Mouse (Mus musculus) embryo, embryonic 11.5 days (tissue): ENCODE data around the gene Kat5.
A peak's percentile ranks its signal among the peaks of the same experiment; 100 is the strongest.

Source experiments
- DNase-seq: peaks from one replicate; pipeline ENCODE4 v3.0.0-alpha.2; 2012; ENCODE audit warnings: low read depth, low spot score

The Kat5 gene

DNA sequence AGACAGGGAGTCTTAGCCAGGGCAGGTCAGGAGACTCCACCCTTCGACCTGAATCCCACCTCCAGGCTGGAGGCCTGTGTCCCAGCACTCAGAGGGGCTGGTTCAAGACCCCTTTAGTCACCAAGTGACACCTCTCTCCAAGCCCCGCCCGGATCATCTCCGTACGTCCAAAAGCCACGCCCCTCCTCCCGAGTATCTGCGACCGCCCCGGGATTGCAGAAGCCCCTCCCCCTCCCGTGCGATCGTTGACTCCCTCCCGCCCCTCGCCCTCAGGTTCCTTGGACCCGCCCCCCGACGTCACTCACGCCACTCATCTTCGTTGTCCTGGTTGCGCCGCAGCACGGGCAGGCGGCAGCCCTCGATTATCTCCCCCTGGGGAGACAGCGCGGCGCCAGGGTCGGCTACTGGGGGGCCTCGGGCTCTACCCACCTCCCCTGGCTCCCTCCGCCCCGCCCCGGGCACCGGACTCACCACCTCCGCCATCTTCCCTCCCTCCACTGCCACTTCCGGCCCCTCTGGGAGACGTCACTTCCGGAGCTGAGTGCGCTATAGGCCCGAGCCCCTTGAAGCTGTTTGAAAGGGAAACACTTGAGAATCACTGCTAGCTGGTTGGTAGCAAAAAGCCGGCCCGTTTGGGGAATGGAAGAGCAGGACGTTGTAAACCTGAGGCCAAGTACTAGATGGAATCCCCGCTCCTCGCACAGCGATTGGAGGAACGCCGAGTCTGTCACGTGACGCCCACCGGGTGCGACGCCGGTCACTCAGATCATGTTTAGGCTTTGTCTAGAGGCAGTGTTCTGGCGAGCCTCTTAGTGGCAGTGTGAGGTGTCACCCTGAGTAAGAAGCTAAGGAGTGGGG lies at the start of gene Kat5:
TSS of gene Kat5 (minus strand) at position 691 of the 858 bp plus-strand sequence.
- peak; percentile 90 for DNase-seq

DNA sequence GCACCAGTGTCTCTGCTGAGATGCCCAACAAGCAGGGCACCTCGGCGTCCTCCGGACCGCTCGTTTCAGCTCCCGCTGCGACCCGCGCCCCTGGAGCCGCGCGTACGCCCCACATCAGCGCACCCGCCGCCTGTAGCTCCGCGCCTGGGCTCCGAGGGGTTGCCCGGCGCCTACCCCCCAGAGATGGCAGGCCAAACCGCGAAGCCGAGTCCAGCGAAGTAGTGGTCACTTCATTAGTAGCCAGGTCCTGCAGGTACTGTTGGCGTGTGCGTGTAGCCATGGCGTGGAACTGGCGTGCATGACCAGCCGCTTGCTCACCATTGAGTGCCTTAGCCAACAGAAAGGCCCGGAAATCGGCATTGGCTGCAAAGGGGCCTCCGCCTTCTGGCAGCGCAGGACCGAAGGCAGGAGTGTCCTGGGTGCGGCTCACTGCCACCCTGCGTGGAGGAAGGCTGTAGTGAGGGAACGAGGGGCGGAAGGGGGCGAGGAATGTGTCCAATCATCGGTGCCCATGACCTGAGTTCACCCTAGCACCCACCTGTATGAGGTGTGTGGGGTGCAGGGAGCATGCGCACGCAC lies 44.8 kb upstream of the Kat5 start:
- no peak for DNase-seq

DNA sequence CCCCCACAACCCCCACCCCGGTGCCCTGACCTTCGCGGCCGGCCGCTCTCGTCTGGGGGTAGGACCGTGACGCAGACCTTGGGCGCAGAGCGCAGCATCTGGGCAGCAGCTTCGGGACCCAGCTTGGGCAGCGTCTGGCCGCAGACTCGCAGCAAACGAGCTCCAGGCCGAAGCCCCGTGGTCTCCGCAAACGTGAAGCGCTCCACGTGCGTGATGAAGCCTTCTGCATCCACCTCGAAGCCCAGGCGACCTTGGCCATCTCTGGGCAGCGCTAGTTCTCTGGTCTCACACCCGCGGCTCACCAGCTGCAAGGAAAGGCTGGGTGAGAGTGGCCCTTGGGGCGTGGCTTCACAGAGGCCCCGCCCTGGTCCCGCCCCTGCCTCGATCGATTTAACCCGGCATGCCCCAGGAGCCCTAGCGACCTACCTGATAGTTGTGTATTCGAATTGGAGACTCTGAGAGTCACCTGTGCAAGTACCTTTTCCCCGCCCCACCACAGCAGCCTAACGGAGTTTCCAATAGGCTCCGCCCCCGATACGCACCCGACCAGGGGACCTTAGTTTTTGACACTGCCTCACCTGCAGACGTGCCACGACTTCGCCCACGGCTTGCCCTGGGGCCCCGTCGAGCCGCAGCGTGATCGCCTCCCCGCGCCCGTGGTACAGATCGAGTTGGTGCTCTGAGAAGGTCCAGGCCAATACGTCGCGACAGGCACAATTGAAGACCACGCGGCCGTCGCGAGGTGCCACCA lies 44.1 kb upstream of the Kat5 start:
- DNase-seq, result no peak

DNA sequence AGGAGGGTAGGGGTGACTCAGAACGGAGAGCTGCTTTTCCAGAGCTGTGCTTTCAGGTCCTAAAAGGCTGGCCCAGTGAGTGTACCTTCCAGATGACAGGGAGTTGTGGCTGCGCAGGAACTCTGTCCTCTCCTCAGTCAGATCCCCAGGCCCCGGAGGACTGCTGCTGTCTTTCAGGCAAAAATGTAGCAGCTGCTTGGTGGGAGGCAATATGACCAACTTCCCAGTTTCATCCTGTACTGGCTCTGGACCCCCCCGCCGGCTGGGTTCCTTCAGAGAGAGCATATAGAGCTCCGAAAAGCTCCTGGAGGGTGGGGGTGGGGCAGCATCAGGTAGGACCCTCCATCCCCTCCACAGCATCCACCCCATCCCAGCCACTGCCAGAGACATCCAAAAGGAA lies 42.5 kb upstream of the Kat5 start:
- no peak for DNase-seq

DNA sequence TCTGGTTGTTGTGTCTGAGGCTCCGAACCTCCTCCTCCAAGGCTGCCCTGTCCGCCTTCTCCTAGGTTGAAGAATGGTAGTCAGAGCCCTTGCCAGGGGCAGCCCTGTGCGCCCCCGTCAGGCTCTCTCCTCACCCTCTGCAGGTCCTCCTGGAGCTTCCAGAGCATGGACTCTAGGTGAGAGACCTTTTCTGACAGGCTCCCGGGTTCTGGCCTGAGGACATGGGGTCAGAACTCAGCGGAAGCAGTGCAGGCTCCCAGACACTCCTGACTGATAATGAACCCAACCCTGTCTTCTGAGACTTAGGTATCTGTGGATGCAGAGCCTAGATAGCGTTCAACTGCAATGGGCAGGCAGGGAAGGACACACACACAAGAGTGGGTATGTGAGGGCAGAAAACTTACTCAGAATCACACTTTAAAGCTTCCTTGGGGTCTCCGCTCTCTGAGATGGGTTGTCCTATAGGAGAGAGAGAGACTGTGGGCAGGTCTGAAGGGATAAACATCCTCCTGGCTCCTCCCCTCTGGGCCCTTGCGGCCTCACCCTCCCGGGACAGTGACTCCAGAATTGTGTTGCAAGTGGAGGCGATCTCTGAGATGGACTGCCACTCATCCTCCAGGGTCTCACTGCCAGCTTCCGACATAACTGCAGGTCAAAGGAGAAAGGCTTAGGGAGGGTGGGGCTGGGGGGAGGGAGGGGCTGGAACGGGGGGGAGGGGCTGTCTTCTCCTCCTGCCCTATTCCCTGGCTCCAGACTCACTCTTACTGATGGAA lies 41.7 kb upstream of the Kat5 start:
- DNase-seq, result no peak

DNA sequence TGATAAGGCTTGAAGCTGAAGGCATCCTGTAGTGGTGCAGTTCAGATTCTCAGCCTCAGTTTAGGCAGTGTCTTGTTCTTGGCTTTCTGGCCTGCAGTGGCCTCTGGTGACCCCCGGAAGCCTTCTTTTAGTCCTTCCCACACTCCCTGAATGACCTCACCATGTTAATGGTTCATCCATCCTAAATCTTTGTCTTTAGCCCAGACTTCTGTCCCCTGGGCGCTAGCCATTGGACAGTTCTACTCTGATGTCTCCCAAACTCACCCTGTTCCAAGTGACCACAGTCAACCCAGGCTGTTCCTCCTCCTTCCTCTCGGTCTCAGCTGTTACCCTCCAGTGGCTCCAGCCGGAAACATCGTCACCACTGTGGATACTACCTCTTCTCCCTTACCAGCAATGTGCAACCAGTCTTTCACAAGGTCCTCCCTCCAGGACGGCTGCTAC lies 39.3 kb upstream of the Kat5 start:
- DNase-seq, result no peak

DNA sequence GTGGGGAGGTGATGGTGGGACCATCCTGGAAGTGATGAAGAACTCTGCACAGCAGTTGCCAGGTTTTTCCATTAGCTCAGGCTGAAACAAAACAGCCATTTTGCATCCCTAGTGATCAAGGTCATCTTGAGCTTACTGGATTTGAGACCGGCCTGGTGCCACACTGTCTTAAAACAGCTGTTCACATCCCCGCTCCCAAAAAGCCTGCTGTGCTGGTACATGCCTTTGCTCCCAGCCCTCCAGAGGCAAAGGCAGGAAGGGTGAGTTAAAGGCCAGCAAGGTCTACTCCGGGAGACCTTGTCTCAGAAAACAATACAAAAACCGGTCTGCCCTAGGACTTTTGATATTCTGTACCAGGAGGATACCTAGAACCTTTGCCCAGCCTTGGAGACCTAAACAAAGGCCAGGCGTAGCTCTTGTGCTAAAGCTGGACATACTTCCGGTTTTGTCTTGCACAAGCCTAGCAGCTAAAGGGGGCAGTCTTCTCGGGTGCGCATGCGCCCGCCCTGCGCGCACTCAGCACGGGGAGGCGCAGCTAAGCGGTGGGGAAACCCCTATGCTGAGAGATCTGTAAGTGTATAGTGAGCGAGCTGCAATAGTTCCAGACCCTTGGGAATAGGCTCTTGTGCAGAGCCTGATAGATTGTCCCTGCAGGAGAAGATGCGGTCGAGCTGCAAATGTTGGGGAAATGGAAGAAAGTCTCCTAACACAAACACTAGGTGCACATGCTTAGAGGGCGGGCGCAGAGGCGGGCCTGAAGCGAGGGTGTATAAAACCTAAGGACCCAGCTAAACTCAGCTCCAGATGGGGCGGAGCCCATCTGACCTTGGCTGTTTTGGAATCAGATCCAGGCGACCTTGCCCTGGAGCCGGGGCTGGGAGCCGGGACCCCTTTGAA lies 38.6 kb upstream of the Kat5 start:
- DNase-seq, result peak; percentile 74

DNA sequence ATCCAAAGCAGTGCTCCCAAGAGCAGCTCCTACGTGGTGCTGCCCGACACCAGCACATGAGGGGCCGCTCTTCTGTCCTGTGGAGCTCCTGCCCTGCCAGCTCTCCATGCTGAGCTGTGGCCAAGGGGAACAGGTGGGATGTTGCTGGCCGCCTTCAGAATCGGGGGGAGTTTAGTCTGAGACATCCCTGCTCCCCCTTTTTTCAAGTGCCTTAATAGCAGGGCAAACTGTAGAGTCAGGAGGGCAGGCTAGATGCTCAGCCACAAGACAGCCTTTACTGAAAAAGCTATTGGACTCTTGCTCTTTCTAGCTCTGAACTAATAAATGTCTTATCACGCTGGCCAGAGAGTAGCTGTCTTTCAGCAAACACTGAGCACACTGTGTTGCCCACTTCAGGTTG lies 37.8 kb upstream of the Kat5 start:
- DNase-seq, result no peak

DNA sequence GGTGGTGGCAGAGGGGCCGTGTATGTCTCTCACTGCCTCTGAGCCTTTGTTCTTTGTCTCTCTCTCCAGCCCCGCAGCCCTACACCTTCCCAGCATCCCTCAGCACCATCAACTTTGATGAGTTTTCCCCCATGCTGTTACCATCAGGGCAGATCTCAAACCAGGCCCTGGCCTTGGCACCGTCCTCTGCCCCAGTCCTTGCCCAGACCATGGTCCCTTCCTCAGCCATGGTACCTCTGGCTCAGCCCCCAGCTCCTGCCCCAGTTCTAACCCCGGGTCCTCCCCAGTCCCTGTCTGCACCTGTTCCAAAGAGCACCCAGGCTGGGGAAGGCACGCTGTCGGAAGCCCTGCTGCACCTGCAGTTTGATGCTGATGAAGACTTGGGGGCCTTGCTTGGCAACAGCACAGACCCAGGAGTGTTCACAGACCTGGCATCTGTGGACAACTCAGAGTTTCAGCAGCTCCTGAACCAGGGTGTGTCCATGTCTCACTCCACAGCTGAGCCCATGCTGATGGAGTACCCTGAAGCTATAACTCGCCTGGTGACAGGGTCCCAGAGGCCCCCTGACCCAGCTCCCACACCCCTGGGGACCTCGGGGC lies 36.8 kb upstream of the Kat5 start:
- no peak for DNase-seq

DNA sequence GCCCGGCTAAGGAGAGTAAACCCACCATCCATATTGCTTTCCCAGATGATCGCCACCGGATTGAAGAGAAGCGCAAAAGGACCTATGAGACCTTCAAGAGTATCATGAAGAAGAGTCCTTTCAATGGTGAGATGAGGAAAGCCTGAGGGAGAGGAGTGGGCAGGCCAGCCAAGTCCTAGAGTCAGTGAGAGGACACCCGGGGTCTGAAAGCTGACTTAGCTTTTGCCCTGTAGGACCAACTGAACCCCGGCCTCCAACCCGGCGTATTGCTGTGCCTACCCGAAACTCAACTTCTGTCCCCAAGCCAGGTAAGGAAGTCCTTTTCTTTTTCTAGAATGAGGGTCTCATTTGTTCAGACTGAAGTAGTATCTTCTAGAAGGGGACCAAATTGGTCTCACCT lies 35.2 kb upstream of the Kat5 start:
- DNase-seq, result no peak

DNA sequence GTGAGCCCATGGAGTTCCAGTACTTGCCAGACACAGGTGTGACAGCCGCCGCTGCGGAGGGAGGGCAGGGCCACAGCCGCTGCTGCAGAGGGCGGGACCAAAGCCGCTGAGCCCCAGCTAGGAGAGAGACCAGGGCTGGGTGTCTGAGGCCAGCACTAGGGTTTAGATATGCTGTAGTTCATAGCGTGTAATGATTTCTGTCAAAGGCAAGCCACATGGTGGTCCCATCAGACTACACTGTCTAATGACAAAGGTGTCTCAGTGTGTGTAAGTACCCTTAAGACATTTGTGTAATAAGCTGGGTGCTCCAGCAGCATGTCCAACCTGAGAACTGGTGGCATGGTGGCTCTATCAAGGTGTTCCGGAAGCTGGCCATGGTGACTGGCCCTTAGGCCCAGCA lies 31.6 kb upstream of the Kat5 start:
- DNase-seq, result no peak

DNA sequence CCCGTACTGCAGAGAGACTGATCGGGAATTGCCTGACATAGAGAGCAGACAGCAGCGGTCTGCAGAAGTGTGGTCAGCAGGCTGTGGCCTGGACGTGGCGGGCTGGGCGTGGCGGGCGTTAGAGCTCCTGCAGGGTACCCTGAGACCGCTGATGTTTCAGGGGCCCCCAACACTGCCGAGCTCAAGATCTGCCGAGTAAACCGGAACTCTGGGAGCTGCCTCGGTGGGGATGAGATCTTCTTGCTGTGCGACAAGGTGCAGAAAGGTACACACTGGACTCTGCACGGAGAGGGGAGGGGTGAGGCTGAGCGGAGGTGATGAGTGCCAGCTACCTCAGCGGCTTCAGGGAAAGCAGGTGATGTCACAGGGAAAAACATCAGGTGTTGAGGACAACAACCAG lies 31.0 kb upstream of the Kat5 start:
- DNase-seq, result no peak

DNA sequence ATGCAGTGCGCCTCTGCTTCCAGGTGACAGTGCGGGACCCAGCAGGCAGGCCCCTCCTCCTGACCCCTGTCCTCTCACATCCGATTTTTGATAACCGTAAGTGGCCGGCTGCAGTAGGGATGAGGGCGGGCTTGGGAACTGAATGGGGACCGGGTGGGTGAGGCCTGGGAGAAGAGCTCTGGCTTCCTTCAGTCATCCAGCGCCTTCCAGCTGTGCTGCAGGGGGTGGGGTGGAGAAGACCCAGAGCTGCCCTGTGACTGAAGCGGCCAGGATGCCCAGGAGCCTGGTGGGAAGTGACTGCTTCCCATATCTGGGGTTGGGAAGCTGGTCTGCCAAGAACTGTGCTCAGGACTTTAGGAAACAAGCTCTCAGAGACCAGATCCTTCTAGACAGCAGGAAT lies 30.3 kb upstream of the Kat5 start:
- no peak for DNase-seq

DNA sequence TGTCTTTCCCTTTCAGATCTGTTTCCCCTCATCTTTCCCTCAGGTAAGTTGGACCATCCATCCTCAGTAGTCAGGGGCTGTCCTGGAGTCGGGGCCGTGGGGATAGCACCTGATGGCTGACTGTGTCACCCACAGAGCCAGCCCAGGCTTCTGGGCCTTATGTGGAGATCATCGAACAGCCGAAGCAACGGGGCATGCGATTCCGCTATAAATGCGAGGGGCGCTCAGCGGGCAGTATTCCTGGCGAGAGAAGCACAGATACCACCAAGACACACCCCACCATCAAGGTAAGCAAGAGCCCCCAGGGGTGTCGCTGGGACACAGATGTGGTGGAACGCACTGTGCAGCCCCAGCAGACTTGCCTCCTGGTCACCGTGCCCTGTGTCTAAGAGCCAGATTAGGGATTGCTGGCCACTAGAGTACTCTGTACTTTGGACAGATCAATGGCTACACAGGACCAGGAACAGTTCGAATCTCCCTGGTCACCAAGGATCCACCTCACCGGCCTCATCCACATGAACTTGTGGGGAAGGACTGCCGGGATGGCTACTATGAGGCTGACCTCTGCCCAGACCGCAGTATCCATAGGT lies 28.5 kb upstream of the Kat5 start:
- DNase-seq, result no peak

DNA sequence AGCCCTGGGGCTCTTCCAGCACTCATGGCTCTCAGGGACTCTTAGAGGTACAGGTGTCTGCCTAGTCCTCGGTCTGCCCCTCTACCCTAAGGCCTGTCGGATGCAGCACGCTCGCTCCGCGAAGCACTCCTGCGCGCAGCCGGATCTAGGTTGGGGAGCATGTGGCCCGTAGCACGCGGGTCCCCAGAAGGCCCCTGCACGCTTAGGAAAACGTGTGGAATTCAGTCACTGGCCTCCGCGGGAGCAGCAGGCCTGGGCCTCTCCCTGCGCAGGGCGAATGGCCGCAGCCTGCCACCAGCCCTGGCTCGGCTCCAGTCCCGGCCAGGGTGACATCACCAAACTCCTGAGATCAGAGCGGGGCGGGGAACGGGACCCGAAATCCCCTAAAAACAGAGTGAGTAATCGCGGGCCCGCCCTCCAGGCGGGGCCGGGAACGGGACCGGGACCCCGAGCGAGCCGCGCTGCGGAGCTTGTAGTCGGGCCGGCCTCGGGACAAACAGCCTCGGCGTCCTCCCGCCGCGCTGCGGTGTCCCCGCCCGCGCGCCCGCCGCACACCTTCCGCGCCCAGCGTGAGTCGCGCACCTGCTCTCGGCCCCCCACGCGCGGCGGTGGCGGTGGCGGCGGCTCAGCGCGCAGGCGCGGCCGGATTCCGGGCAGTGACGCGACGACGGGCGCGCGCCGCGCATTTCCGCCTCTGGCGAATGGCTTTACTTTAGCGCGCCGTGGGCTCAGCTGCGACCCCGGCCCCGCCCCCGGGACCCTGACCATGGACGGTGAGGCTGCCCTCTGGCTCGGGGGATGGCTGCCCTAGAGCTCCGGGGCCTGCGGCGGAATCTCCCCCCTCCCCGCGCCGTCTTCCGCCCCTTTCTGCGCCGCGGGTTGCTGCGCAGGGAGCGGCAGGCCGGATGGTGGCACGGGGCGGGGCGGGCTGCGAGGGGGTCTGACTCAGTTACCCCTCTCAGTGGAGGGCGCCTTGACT lies 27.3 kb upstream of the Kat5 start, which contains the start of gene Rela:
TSS of gene Rela (plus strand) at position 415 of the 979 bp plus-strand sequence.
- DNase-seq, result peak; percentile 65

DNA sequence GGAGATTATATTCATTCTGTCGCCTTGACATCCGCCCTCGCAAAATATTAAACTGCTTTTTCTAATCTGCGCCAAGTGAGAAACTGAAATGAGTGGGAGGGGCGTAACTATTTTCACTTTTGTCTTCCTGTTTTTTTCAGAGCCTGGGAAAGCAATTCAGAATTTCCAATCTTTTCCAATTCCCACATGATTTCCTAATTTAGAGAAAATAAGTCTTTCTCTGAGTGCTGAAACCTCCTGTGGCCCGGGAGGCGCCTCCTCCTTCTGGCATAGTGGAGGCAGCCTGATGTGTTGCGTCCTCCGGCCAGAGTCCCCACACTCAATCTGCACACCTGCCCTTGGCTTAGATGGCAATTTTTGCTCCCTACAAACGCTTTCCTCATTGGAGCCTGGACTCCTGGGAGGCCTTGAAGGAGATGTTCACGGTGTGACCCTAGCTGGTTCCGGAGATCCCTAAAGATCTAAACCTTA lies 26.6 kb upstream of the Kat5 start:
- DNase-seq, result no peak

DNA sequence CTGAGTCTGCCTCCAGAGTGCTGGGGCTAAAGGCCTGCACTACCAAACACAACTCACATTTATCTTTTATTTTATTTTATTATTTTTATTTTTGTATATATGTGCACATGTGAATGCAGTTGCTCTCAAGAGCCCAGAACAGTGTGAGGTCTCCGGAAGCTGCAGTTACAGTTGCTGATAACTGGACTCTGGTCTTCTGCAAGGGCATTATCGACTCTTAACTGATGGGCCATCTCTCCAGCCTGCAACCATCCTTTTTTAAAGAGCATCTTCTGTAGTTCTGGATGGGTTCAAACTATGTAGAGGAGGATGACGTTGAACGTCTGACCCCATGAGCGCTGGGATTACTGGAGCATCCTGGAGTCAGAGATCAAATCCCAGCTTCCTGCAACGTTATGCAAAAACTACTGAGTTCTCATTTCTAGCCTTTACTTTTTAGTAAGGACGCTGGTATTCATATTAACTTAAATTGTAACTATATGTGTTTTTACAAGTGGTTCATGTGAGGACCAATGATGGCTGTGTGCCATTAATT lies 26.1 kb upstream of the Kat5 start:
- no peak for DNase-seq

DNA sequence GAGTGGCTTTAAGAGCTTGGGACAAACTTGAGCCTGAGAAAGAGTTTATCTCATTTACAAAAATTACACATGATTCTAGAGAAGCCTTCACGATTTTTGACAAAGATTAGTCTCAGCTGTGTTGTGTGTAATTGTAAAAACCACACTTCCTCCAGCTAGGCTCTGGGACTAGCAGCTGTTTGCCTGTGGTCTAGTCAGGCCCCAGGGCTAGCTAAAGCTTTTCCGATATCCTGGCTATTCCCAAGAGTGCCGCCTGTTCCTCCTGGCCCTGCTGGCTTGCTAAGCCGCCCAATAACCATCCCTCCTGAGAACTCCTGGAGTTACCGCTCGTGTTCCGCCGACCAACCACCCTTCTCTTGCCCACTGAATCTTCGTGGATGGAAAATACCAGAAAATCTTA lies 22.1 kb upstream of the Kat5 start:
- DNase-seq, result no peak
